Mouse (Mus musculus): Measurements from ENCODE around the gene Itga6.
"Not testable (repeated sequence)": the region's sequence is repeated elsewhere in the genome, so short reads cannot be mapped to it uniquely, and the experiment has no call there.

Itga6 gene

GRCm38 (mm10) chr2:71745610-71746374 is at the start of gene Itga6:
TSS of gene Itga6 (plus strand) at chr2:71745616.
- no peak for DNase-seq (ENCODE audit: low spot score)

- no peak for DNase-seq (ENCODE audit: low spot score)
These were observed 48.6 kb upstream of the Itga6 start for GRCm38 (mm10) chr2:71696776-71697175.

GRCm38 (mm10) chr2:71697408-71698336 is 47.7 kb upstream of the Itga6 start:
- peak; percentile 33 for DNase-seq (ENCODE audit: low spot score)

GRCm38 (mm10) chr2:71698366-71698765 is 47.0 kb upstream of the Itga6 start:
- DNase-seq (ENCODE audit: low spot score): no peak

- no peak for DNase-seq (ENCODE audit: low spot score)
These were observed 46.5 kb upstream of the Itga6 start for GRCm38 (mm10) chr2:71698942-71699341.

- DNase-seq (ENCODE audit: low spot score): no peak
These were observed 44.1 kb upstream of the Itga6 start for GRCm38 (mm10) chr2:71701341-71701740.

GRCm38 (mm10) chr2:71704309-71704708 is 41.1 kb upstream of the Itga6 start:
- DNase-seq (ENCODE audit: low spot score): no peak

GRCm38 (mm10) chr2:71708886-71709285 is 36.5 kb upstream of the Itga6 start:
- no peak for DNase-seq (ENCODE audit: low spot score)

- DNase-seq (ENCODE audit: low spot score): no peak
These were observed 33.8 kb upstream of the Itga6 start for GRCm38 (mm10) chr2:71711640-71712039.

GRCm38 (mm10) chr2:71714416-71714815 is 31.0 kb upstream of the Itga6 start:
- no peak for DNase-seq (ENCODE audit: low spot score)

GRCm38 (mm10) chr2:71719005-71719386 is 26.4 kb upstream of the Itga6 start:
- no peak for DNase-seq (ENCODE audit: low spot score)

- peak; percentile 75 for DNase-seq (ENCODE audit: low spot score)
These were observed 25.9 kb upstream of the Itga6 start for GRCm38 (mm10) chr2:71719387-71720034.

GRCm38 (mm10) chr2:71720556-71720955 is 24.9 kb upstream of the Itga6 start:
- DNase-seq (ENCODE audit: low spot score): not testable (repeated sequence)

- DNase-seq (ENCODE audit: low spot score): peak; percentile 85
These were observed 22.5 kb upstream of the Itga6 start for GRCm38 (mm10) chr2:71722913-71723312.

- DNase-seq (ENCODE audit: low spot score): peak; percentile 89
These were observed 21.8 kb upstream of the Itga6 start for GRCm38 (mm10) chr2:71723623-71724022.

- no peak for DNase-seq (ENCODE audit: low spot score)
These were observed 21.4 kb upstream of the Itga6 start for GRCm38 (mm10) chr2:71724028-71724427.

- no peak for DNase-seq (ENCODE audit: low spot score)
These were observed 20.0 kb upstream of the Itga6 start for GRCm38 (mm10) chr2:71725446-71725845.

- no peak for DNase-seq (ENCODE audit: low spot score)
These were observed 18.3 kb upstream of the Itga6 start for GRCm38 (mm10) chr2:71726883-71727676.

GRCm38 (mm10) chr2:71728341-71728740 is 17.1 kb upstream of the Itga6 start:
- no peak for DNase-seq (ENCODE audit: low spot score)

GRCm38 (mm10) chr2:71728796-71729195 is 16.6 kb upstream of the Itga6 start:
- DNase-seq (ENCODE audit: low spot score): peak; percentile 37

Measured in adipocyte (in vitro differentiated cells).